Comparison of ENCODE assay signal across 14 mouse cellular contexts in genomic region chr6:53371962-53372361, GRCm38 (mm10).
DNase-seq lines count a peak whose midpoint lies in the region; ATAC-seq and TF ChIP-seq lines count a peak whose summit lies in the region.
"Had no signal": no experiment of that assay in that cellular context is flagged by ENCODE, and none has a peak within 500 bp of the region (broad histone marks: within the 10 kb centered on the region; RNA-seq: fewer than 3 reads in every experiment).

No protein-coding gene starts in this region.

- H3K36me3 ChIP-seq in forebrain, embryonic 15.5 days: no peaks in the 10 kb centered on the region
- H3K36me3 ChIP-seq in forebrain, embryonic 12.5 days (replicated peaks): 0 out of 2 replicates have a peak, but pooled peaks cover 3% of the 10 kb centered on the region
- H3K36me3 ChIP-seq in midbrain, postnatal 0 days (ENCODE audit: insufficient read depth, low read length): no peaks in the 10 kb centered on the region
- H3K36me3 ChIP-seq in midbrain, embryonic 14.5 days (ENCODE audit: control insufficient read depth, insufficient read depth, low read length): no peaks in the 10 kb centered on the region
- H3K36me3 ChIP-seq: embryonic facial prominence, embryonic 13.5 days had no signal

- H3K27ac ChIP-seq in forebrain, embryonic 15.5 days (replicated peaks): peak overlapping the region; percentile 49
- H3K27ac ChIP-seq in forebrain, embryonic 12.5 days: no peak overlapping the region
- no peak overlapping the region for H3K27ac ChIP-seq in midbrain, postnatal 0 days (ENCODE audit: low read depth, low read length)
- H3K27ac ChIP-seq in midbrain, embryonic 14.5 days (replicated peaks; ENCODE audit: low read depth, low read length): no peak overlapping the region
- H3K27ac ChIP-seq: embryonic facial prominence, embryonic 13.5 days; heart, embryonic 10.5 days; left cerebral cortex, adult 2 months had no signal

- H3K4me1 ChIP-seq in forebrain, embryonic 15.5 days: peaks cover 8% of the 10 kb centered on the region
- no peaks in the 10 kb centered on the region for H3K4me1 ChIP-seq in forebrain, embryonic 12.5 days
- no peaks in the 10 kb centered on the region for H3K4me1 ChIP-seq in midbrain, postnatal 0 days (ENCODE audit: insufficient read depth, low read length)
- no peaks in the 10 kb centered on the region for H3K4me1 ChIP-seq in midbrain, embryonic 14.5 days (ENCODE audit: control insufficient read depth, insufficient read depth, low read length)
- H3K4me1 ChIP-seq: heart, embryonic 10.5 days had no signal

- H3K9me3 ChIP-seq in forebrain, embryonic 15.5 days: no peaks in the 10 kb centered on the region
- no peaks in the 10 kb centered on the region for H3K9me3 ChIP-seq in forebrain, embryonic 12.5 days
- H3K9me3 ChIP-seq in midbrain, postnatal 0 days (ENCODE audit: low read length): no peaks in the 10 kb centered on the region
- no peaks in the 10 kb centered on the region for H3K9me3 ChIP-seq in midbrain, embryonic 14.5 days (ENCODE audit: control insufficient read depth, low read length)
- H3K9me3 ChIP-seq: embryonic facial prominence, embryonic 13.5 days; heart, embryonic 10.5 days had no signal

- H3K4me2 ChIP-seq in forebrain, embryonic 15.5 days (replicated peaks): no peak overlapping the region
- H3K4me2 ChIP-seq in forebrain, embryonic 12.5 days: no peak overlapping the region
- H3K4me2 ChIP-seq in midbrain, postnatal 0 days (ENCODE audit: low read depth, low read length, poor library complexity, severe bottlenecking): no peak overlapping the region
- no peak overlapping the region for H3K4me2 ChIP-seq in midbrain, embryonic 14.5 days (ENCODE audit: low read length)
- H3K4me2 ChIP-seq: embryonic facial prominence, embryonic 13.5 days had no signal

- intact Hi-C loops in heart, postnatal 14 days (cut with DNase I): no loop called here

- no peak overlapping the region for H3K9ac ChIP-seq in forebrain, embryonic 15.5 days (replicated peaks)
- no peak overlapping the region for H3K9ac ChIP-seq in forebrain, embryonic 12.5 days
- no peak overlapping the region for H3K9ac ChIP-seq in midbrain, postnatal 0 days (replicated peaks; ENCODE audit: low read length, poor library complexity, severe bottlenecking)
- H3K9ac ChIP-seq in midbrain, embryonic 14.5 days (replicated peaks; ENCODE audit: low read length): no peak overlapping the region
- H3K9ac ChIP-seq: embryonic facial prominence, embryonic 13.5 days had no signal

- peak; percentile 63; the same call in 1 of the 2 replicates for ATAC-seq in forebrain, embryonic 15.5 days (replicated peaks)
- no peak for ATAC-seq in forebrain, embryonic 12.5 days (ENCODE audit: low FRiP score)
- ATAC-seq in midbrain, postnatal 0 days (ENCODE audit: low FRiP score): no peak
- ATAC-seq in midbrain, embryonic 14.5 days (ENCODE audit: low FRiP score, low TSS enrichment): no peak
- ATAC-seq in activated CD4-positive, CD25-positive, alpha-beta regulatory T cell, adult 4 months: no peak

- WGBS in forebrain, embryonic 15.5 days: 57% methylated on average over 9 of the region's 9 CpGs
- 85% methylated on average over 9 of the region's 9 CpGs for WGBS in forebrain, embryonic 12.5 days
- 81% methylated on average over 9 of the region's 9 CpGs for WGBS in midbrain, postnatal 0 days
- 75% methylated on average over 9 of the region's 9 CpGs for WGBS in midbrain, embryonic 14.5 days

- DNase-seq in midbrain, postnatal 0 days (ENCODE audit: low spot score): peak; percentile 69
- no peak for DNase-seq in midbrain, embryonic 14.5 days
- DNase-seq in cerebellum, postnatal 14 days: peak; percentile 79 to 81
- no peak for DNase-seq in heart, postnatal 14 days
- DNase-seq in spleen, postnatal 4 days (ENCODE audit: low spot score in 2 of 2): no peak
- DNase-seq: adrenal gland, postnatal 36 days; gastrocnemius, postnatal 25 days; lung, postnatal 14 days had no signal

- H3K27me3 ChIP-seq in forebrain, embryonic 15.5 days: no peaks in the 10 kb centered on the region
- no peaks in the 10 kb centered on the region for H3K27me3 ChIP-seq in forebrain, embryonic 12.5 days
- no peaks in the 10 kb centered on the region for H3K27me3 ChIP-seq in midbrain, postnatal 0 days (ENCODE audit: insufficient read depth, low read length)
- no peaks in the 10 kb centered on the region for H3K27me3 ChIP-seq in midbrain, embryonic 14.5 days (ENCODE audit: control insufficient read depth, insufficient read depth, low read length)

- H3K4me3 ChIP-seq in forebrain, embryonic 15.5 days: no peak overlapping the region
- H3K4me3 ChIP-seq in forebrain, embryonic 12.5 days (replicated peaks): no peak overlapping the region
- H3K4me3 ChIP-seq in midbrain, postnatal 0 days (ENCODE audit: low read depth, low read length): no peak overlapping the region
- H3K4me3 ChIP-seq in midbrain, embryonic 14.5 days (replicated peaks; ENCODE audit: low read depth, low read length): no peak overlapping the region
- H3K4me3 ChIP-seq: embryonic facial prominence, embryonic 13.5 days; heart, embryonic 10.5 days; left cerebral cortex, adult 2 months had no signal

- no peak for TF ChIP-seq CTCF in midbrain, postnatal 0 days (IDR thresholded peaks at IDR 0.05)

Comparison
In these comparisons a context has a peak if more than half of its experiments do, and no peak if none do; other contexts are left out.
1. DNase-seq: peak in midbrain, postnatal 0 days (single experiment) and cerebellum, postnatal 14 days (2 of 2); none in midbrain, embryonic 14.5 days (single experiment), heart, postnatal 14 days (0 of 2) and spleen, postnatal 4 days (0 of 2).